ENCODE assay signal across 8 mouse cellular contexts in genomic region chr10:91270268-91270954, GRCm38 (mm10).
A peak's percentile ranks its signal among the peaks of the same experiment; 100 is the strongest.
DNase-seq lines count a peak whose midpoint lies in the region; ATAC-seq and TF ChIP-seq lines count a peak whose summit lies in the region.

No protein-coding gene starts in this region.

- H3K4me3 ChIP-seq in left cerebral cortex, adult 2 months = no peak overlapping the region
- no peak overlapping the region for H3K4me3 ChIP-seq in cortical plate, adult 2 months (ENCODE audit: insufficient read depth, low read length)
- H3K4me3 ChIP-seq in limb, embryonic 13.5 days = no peak overlapping the region
- H3K4me3 ChIP-seq in midbrain, embryonic 14.5 days (replicated peaks; ENCODE audit: low read depth, low read length) = no peak overlapping the region
- peak overlapping the region; percentile 35; the same call in 1 of the 2 replicates for H3K4me3 ChIP-seq in spleen, adult 2 months (ENCODE audit: extremely low read depth, insufficient read depth, insufficient read length)

- peak overlapping the region; percentile 36 for H3K4me2 ChIP-seq in limb, embryonic 13.5 days (replicated peaks)
- H3K4me2 ChIP-seq in midbrain, embryonic 14.5 days (ENCODE audit: low read length) = peak overlapping the region; percentile 23

- DNase-seq in left cerebral cortex, adult 2 months (ENCODE audit: extremely low spot score in 1 of 2, low spot score in 2 of 2) = peak; percentile 14 to 18
- no peak for DNase-seq in left cerebral cortex, adult 8-10 months (ENCODE audit: low spot score in 2 of 2)
- peak; percentile 36 for DNase-seq in gastrocnemius, postnatal 25 days
- peak; percentile 90 for DNase-seq in induced T-regulatory cell, adult 2 months (ENCODE audit: low read depth)
- peak; percentile 79 for DNase-seq in midbrain, embryonic 14.5 days
- DNase-seq in spleen, adult 2 months (ENCODE audit: low read depth in 1 of 2, low spot score in 2 of 2) = peak; percentile 65 to 77

- H3K4me1 ChIP-seq in cortical plate, adult 2 months (ENCODE audit: control insufficient read depth, insufficient read depth, low read length) = no peaks in the 10 kb centered on the region
- peaks cover 14% of the 10 kb centered on the region for H3K4me1 ChIP-seq in limb, embryonic 13.5 days
- peaks cover 12% of the 10 kb centered on the region; the same call in 1 of the 2 replicates for H3K4me1 ChIP-seq in midbrain, embryonic 14.5 days (ENCODE audit: control insufficient read depth, insufficient read depth, low read length)
- no peaks in the 10 kb centered on the region; the same call in 1 of the 2 replicates for H3K4me1 ChIP-seq in spleen, adult 2 months (ENCODE audit: control insufficient read depth, insufficient read depth, insufficient read length)

- WGBS in limb, embryonic 13.5 days = 15% methylated on average over 14 of the region's 14 CpGs
- 25% methylated on average over 14 of the region's 14 CpGs for WGBS in midbrain, embryonic 14.5 days
- whole genome bisulfite sequencing in spleen, adult 2 months = 12% methylated on average over 14 of the region's 14 CpGs

- TF ChIP-seq POLR2A in cortical plate, adult 2 months (IDR thresholded peaks at IDR 0.05; ENCODE audit: extremely low read depth, insufficient read depth, low read length) = no peak
- TF ChIP-seq POLR2A in spleen, adult 2 months (IDR thresholded peaks at IDR 0.05; ENCODE audit: low read depth, low read length) = no peak

- no peaks in the 10 kb centered on the region for H3K36me3 ChIP-seq in limb, embryonic 13.5 days
- no peaks in the 10 kb centered on the region for H3K36me3 ChIP-seq in midbrain, embryonic 14.5 days (ENCODE audit: control insufficient read depth, insufficient read depth, low read length)
- H3K36me3 ChIP-seq in spleen, adult 2 months (ENCODE audit: control insufficient read depth, insufficient read depth, low read length) = no peaks in the 10 kb centered on the region

- H3K9ac ChIP-seq in limb, embryonic 13.5 days = no peak overlapping the region; the same call in 1 of the 2 replicates
- no peak overlapping the region for H3K9ac ChIP-seq in midbrain, embryonic 14.5 days (replicated peaks; ENCODE audit: low read length)

- H3K27ac ChIP-seq in left cerebral cortex, adult 2 months = no peak overlapping the region
- no peak overlapping the region for H3K27ac ChIP-seq in cortical plate, adult 2 months (ENCODE audit: insufficient read depth, low read length)
- H3K27ac ChIP-seq in limb, embryonic 13.5 days = peak overlapping the region; percentile 4; the same call in 1 of the 2 replicates
- H3K27ac ChIP-seq in midbrain, embryonic 14.5 days (replicated peaks; ENCODE audit: low read depth, low read length) = 0 out of 2 replicates have a peak overlapping the region, but pooled peaks have one; percentile 20
- peak overlapping the region; percentile 37 for H3K27ac ChIP-seq in spleen, adult 2 months (ENCODE audit: insufficient read depth, low read length)

- no peaks in the 10 kb centered on the region for H3K27me3 ChIP-seq in limb, embryonic 13.5 days
- no peaks in the 10 kb centered on the region for H3K27me3 ChIP-seq in midbrain, embryonic 14.5 days (ENCODE audit: control insufficient read depth, insufficient read depth, low read length)
- no peaks in the 10 kb centered on the region for H3K27me3 ChIP-seq in spleen, adult 2 months (ENCODE audit: control insufficient read depth, insufficient read depth, low read length)

- intact Hi-C loops in left cerebral cortex, adult 2 months (cut with DNase I) = loop anchor here (2.0 to 5.0 kb wide), 2 partner anchors 1382 to 1744 kb away; no protein-coding TSS in a partner anchor

- H3K9me3 ChIP-seq in limb, embryonic 13.5 days = no peaks in the 10 kb centered on the region
- no peaks in the 10 kb centered on the region for H3K9me3 ChIP-seq in midbrain, embryonic 14.5 days (ENCODE audit: control insufficient read depth, low read length)

- peak; percentile 86 for ATAC-seq in limb, embryonic 13.5 days (ENCODE audit: low FRiP score, low read depth)
- ATAC-seq in midbrain, embryonic 14.5 days (ENCODE audit: low FRiP score, low TSS enrichment) = 0 out of 2 replicates have a peak, but pooled peaks have one; percentile 42

- TF ChIP-seq CTCF in left cerebral cortex, adult 2 months (IDR thresholded peaks at IDR 0.05) = peak; percentile 44
- peak; percentile 28; the same call in 1 of the 2 replicates for TF ChIP-seq CTCF in cortical plate, adult 2 months (IDR thresholded peaks at IDR 0.05; ENCODE audit: extremely low read depth, insufficient read depth, low read length)
- TF ChIP-seq CTCF in spleen, adult 2 months (IDR thresholded peaks at IDR 0.05; ENCODE audit: extremely low read depth, insufficient read depth, insufficient read length, insufficient replicate concordance) = peak; percentile 77

Comparison
In these comparisons a context has a peak if more than half of its experiments do, and no peak if none do; other contexts are left out.
1. DNase-seq: peak in left cerebral cortex, adult 2 months (2 of 2), gastrocnemius, postnatal 25 days (single experiment), induced T-regulatory cell, adult 2 months (single experiment), midbrain, embryonic 14.5 days (single experiment) and spleen, adult 2 months (2 of 2); none in left cerebral cortex, adult 8-10 months (0 of 2).
2. H3K27ac ChIP-seq: peak in limb, embryonic 13.5 days (single experiment), midbrain, embryonic 14.5 days (single experiment) and spleen, adult 2 months (single experiment); none in left cerebral cortex, adult 2 months (single experiment) and cortical plate, adult 2 months (single experiment).
3. Peak in every context shown above with its lines, with median percentiles within 50 percentile points of each other: CTCF ChIP-seq.